Mouse (Mus musculus) activated CD4-positive, CD25-positive, alpha-beta regulatory T cell (primary cell): ENCODE results near the gene 9930111J21Rik1. TPM values are rescaled to one million over a fixed set of nuclear protein-coding genes. Genes with fewer than 3 reads are reported as not detected.

Experiments used
- polyA plus RNA-seq, 2 experiments: library from polyadenylated mRNA; unstranded; fragments of 100-300 nt; shearing (Covaris generic); gene quantifications; one replicate each; pipeline ENCODE4 v1.2.1; 2017

The 9930111J21Rik1 gene
- polyA plus RNA-seq, result 100 to 1,000 TPM; 111 to 163 TPM

DNA sequence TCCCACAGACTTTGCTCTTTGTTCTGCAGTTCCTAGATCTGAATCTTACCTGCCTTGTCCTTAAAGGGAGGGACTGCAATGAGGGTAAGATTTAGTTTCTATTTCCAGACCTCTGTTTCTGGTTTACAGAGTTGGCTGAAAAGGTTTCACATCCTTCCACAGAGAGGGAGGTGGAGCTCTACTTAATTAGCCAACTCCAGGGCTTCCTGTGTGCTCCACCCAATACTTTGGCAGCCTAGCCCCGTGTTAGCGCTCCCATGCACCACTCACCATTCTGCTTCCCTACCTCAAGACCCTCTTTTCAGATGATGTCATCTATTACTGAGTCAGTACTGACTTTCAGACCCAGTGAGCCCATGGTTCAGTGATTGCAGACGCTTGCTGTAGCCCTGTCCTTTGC lies at the start of gene 9930111J21Rik1:
Gene 9930111J21Rik1, minus strand, starts transcription at position 148 of the 400 bp plus-strand sequence.

DNA sequence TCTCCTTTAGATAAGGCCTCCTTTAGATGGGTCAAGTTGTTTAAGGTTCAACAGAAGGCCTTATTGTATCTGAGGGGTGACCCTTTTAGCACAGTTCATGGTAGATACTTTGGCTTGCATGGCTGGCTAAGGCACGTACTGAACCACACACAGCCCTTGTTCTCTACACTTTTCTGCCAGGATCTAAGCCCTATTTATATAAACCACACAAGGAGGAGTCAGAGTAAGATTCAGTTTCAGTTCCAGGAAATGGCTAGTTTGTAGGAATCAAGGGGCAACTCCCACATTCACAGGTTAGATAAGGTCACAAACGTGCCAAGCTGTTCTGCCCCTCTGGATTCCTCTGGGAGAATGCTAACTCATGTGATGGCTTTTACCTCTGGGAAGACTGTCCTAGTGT lies 14.8 kb upstream of the 9930111J21Rik1 start, which contains the start of gene Tgtp1:
Gene Tgtp1, minus strand, starts transcription at position 155 of the 400 bp plus-strand sequence.

DNA sequence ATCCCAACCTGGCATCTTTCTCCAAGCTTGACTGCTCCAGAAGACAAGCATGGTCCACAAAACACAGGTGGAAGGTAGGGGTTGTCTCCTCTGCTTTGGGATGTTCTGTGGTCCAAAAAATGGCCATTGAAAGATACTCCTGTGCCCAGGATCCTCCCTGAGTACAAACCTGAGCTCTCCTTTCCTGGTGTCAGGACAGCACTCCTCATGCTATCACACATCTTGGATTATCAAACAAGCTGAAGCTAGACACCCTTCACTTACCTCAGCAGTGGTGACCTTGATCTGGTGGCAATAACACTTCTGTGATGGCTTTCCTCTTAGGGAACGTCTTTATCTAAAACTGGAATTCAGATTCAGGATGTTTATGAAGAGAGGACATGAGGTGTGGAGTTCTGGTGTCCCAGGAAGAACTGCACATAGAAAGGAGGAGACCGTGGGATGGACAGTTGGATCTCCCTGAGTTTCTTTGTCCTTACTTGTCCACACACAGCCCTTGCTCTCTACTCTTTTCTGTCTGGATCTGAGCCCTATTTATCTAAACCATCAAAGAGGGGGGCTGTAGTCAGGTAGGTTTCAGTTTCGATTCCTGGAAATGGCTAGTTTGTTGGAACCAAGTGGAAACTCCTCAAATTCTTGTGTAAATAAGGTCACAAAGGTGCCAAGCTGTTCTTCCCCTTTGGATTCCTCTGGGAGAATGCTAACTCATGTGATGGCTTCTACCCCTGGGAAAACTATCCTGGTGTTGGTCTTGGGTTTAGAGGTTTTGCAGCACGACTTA lies 12.7 kb upstream of the 9930111J21Rik1 start, which contains the start of gene Gm12185:
Gene Gm12185, minus strand, starts transcription at position 487 of the 781 bp plus-strand sequence.

DNA sequence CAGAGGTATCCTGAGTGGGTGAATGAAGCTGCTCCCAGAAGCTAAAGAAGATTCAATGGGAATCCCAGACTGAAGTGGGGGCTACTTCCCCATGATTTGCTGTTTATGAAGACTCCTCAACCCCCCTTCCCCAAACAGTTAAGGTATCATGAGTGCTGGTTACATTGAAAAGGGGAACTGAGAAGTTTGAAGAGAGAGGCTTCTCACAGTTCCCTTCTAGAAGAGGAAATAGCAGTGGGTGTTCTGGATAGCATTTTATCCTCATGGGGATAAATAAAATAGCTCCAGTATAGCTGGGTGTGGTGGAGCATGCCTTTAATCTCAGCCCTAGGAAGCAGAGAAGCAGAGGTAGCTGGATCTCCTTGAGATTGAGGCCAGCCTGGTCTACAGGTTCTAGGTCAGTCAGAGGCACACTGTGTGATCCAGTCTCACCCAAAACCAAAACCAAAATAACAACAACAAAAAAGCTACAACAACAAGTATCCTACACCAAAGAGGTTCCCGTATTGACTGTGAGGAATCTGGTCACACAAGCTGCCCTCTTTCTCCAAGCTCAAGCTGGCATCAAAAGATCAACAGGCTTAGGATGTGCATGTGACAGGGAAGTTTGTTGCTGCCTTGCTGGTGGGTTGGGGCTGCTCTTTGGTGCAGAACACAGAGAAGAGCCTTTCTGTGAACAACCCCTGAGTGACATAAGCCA lies 808 bp downstream of the 9930111J21Rik1 start, which contains the start of gene Olfr56:
Gene Olfr56, plus strand, starts transcription at position 650 of the 700 bp plus-strand sequence.

DNA sequence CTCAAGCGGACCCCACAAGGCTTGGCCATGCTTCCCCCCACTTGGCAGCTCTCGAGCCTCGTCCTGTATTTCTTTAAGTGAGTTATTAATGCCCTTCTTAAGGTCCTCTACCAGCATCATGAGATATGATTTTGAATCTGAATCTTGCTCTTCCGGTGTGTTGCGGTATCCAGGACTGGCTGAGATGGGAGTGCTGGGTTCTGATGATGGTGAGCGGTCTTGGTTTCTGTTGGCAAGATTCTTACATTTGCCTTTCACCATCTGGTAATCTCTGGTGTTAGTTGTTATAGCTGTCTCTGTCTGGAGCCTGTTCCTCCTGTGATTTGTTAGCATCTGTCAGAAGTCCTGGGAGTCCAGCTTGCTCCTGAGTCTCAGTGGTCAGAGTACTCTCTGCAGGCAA lies 33.1 kb downstream of the 9930111J21Rik1 start, which contains the start of gene Psme2b:
Gene Psme2b, minus strand, starts transcription at position 101 of the 400 bp plus-strand sequence.

DNA sequence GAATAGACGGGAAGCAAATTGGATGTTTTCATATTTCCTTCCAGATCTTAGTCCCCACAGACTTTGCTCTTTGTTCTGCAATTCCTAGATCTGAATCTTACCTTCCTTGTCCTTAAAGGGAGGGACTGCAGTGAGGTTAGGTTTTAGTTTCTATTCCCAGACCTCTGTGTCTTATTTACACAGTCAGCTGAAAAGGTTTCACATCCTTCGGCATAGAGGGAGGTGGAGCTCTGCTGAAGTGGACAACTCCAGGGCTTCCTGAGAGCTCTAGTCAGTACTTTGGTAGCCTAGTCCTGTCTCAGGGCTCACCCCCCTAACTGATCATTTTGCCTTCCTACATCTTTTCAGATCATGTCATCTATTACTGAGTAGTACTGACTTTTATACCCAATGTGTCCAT lies 77.2 kb downstream of the 9930111J21Rik1 start, which contains the start of gene Gm5431:
Gene Gm5431, minus strand, starts transcription at position 194 of the 400 bp plus-strand sequence.

Other genes starting within 250 kb of the 9930111J21Rik1 start
- 100 to 1,000 TPM; 607 to 930 TPM for gene Rack1, start 179.1 kb downstream of the 9930111J21Rik1 start, polyA plus RNA-seq
- 1 to 10 TPM; 1.6 to 1.9 TPM for gene Trim41, start 162.0 kb downstream of the 9930111J21Rik1 start, polyA plus RNA-seq
- under 1 TPM; 0.70 to 0.99 TPM for gene Trim7, start 153.3 kb downstream of the 9930111J21Rik1 start, polyA plus RNA-seq
- gene Gm12184, start 152.7 kb downstream of the 9930111J21Rik1 start, polyA plus RNA-seq, result 1 to 10 TPM; 4.9 to 5.0 TPM
- gene Irgm1, start 107.7 kb downstream of the 9930111J21Rik1 start, polyA plus RNA-seq, result 100 to 1,000 TPM; 184 to 211 TPM
- gene Gm5431, start 77.2 kb downstream of the 9930111J21Rik1 start, polyA plus RNA-seq, result 1 to 10 TPM; 1.3 to 1.4 TPM
- 100 to 1,000 TPM; 135 to 194 TPM for gene Psme2b, start 33.2 kb downstream of the 9930111J21Rik1 start, polyA plus RNA-seq
- gene Olfr56, start 509 bp downstream of the 9930111J21Rik1 start, polyA plus RNA-seq, result 1 to 10 TPM; 1.3 to 1.4 TPM
- gene Gm12185, start 12.8 kb upstream of the 9930111J21Rik1 start, polyA plus RNA-seq, result 1 to 10 TPM; 4.8 to 6.1 TPM
- 100 to 1,000 TPM; 236 to 376 TPM for gene Tgtp1, start 14.8 kb upstream of the 9930111J21Rik1 start, polyA plus RNA-seq
- gene 9930111J21Rik2, start 71.8 kb upstream of the 9930111J21Rik1 start, polyA plus RNA-seq, result 10 to 100 TPM; 60.5 to 94.4 TPM
- gene Tgtp2, start 84.8 kb upstream of the 9930111J21Rik1 start, polyA plus RNA-seq, result 100 to 1,000 TPM; 342 to 358 TPM
- gene Ifi47, start 97.2 kb upstream of the 9930111J21Rik1 start, polyA plus RNA-seq, result 100 to 1,000 TPM; 570 to 631 TPM
- gene Olfr1396, start 135.5 kb upstream of the 9930111J21Rik1 start, polyA plus RNA-seq, result under 1 TPM in 1 of 2 experiments, not detected in 1; 0.06 TPM
- not detected for gene Olfr1395, start 162.9 kb upstream of the 9930111J21Rik1 start, polyA plus RNA-seq
- gene Olfr1394, start 175.0 kb upstream of the 9930111J21Rik1 start, polyA plus RNA-seq, result not detected
- gene Btnl9, start 207.8 kb upstream of the 9930111J21Rik1 start, polyA plus RNA-seq, result not detected
- gene Zfp62, start 223.9 kb upstream of the 9930111J21Rik1 start, polyA plus RNA-seq, result 10 to 100 TPM; 49.5 to 55.2 TPM